ENCODE assay signal across 35 mouse cellular contexts in genomic region chr10:92106331-92106730, GRCm38 (mm10).
"Had no signal": no experiment of that assay in that cellular context is flagged by ENCODE, and none has a peak within 500 bp of the region (broad histone marks: within the 10 kb centered on the region; RNA-seq: fewer than 3 reads in every experiment).

No protein-coding gene starts in this region.

- H3K4me1 ChIP-seq: heart, embryonic 15.5 days; hindbrain, embryonic 10.5 days; intestine, embryonic 15.5 days; kidney, embryonic 15.5 days had no signal

- H3K4me3 ChIP-seq: heart, embryonic 12.5 days; heart, embryonic 13.5 days; heart, embryonic 15.5 days; hindbrain, embryonic 10.5 days; hindbrain, embryonic 12.5 days; hindbrain, embryonic 13.5 days; hindbrain, embryonic 15.5 days; intestine, embryonic 15.5 days; kidney, embryonic 15.5 days; layer of hippocampus, adult 2 months; left cerebral cortex, adult 2 months had no signal

- H3K9ac ChIP-seq: heart, embryonic 12.5 days; heart, embryonic 13.5 days; heart, embryonic 15.5 days; hindbrain, embryonic 12.5 days; hindbrain, embryonic 13.5 days; hindbrain, embryonic 14.5 days; hindbrain, embryonic 15.5 days; intestine, embryonic 15.5 days; kidney, embryonic 15.5 days had no signal

- H3K27ac ChIP-seq: heart, embryonic 13.5 days; heart, embryonic 15.5 days; hindbrain, embryonic 10.5 days; hindbrain, embryonic 12.5 days; hindbrain, embryonic 13.5 days; hindbrain, embryonic 15.5 days; hindbrain, postnatal 0 days; intestine, embryonic 15.5 days; kidney, embryonic 15.5 days; kidney, postnatal 0 days; layer of hippocampus, adult 2 months; left cerebral cortex, adult 2 months had no signal

- ATAC-seq: hindbrain, embryonic 16.5 days; hindbrain, postnatal 0 days; inflammation-experienced regulatory T-cells, adult 6 months; intestine, embryonic 15.5 days; intestine, embryonic 16.5 days; intestine, postnatal 0 days had no signal

- H3K4me2 ChIP-seq: heart, embryonic 11.5 days; heart, embryonic 12.5 days; heart, embryonic 13.5 days; heart, embryonic 15.5 days; hindbrain, embryonic 12.5 days; hindbrain, embryonic 13.5 days; hindbrain, embryonic 14.5 days; hindbrain, embryonic 15.5 days; intestine, embryonic 15.5 days; kidney, embryonic 15.5 days had no signal

- DNase-seq: heart, postnatal 10 days; heart, postnatal 14 days; heart, postnatal 36 days; heart, postnatal 4 days; kidney, adult 11 months; kidney, adult 18-20 months; kidney, adult 2 months; kidney, adult 8-10 months; kidney, adult 9 months; kidney, postnatal 10 days; kidney, postnatal 14 days; kidney, postnatal 25 days; kidney, postnatal 36 days; kidney, postnatal 4 days; layer of hippocampus, adult 9-11 months; layer of hippocampus, postnatal 36 days had no signal

- H3K36me3 ChIP-seq: heart, embryonic 12.5 days; heart, embryonic 13.5 days; heart, embryonic 15.5 days; intestine, embryonic 15.5 days; kidney, embryonic 15.5 days had no signal

- H3K27me3 ChIP-seq: heart, embryonic 12.5 days; heart, embryonic 13.5 days; heart, embryonic 15.5 days; hindbrain, embryonic 12.5 days; hindbrain, embryonic 13.5 days; hindbrain, embryonic 15.5 days; intestine, embryonic 15.5 days; kidney, embryonic 15.5 days had no signal

- H3K9me3 ChIP-seq: heart, embryonic 12.5 days; heart, embryonic 13.5 days; heart, embryonic 15.5 days; hindbrain, embryonic 10.5 days; hindbrain, embryonic 12.5 days; hindbrain, embryonic 13.5 days; hindbrain, embryonic 15.5 days; intestine, embryonic 15.5 days; kidney, embryonic 15.5 days had no signal
